Mouse (Mus musculus) CH12.LX (cell line): ENCODE data around the gene Tmem266. TPM values are rescaled to one million over a fixed set of nuclear protein-coding genes. Genes with fewer than 3 reads are reported as not detected.

Experiments used
- DNase-seq: peaks from one replicate; pipeline ENCODE4 v3.0.0-alpha.2; 2013; ENCODE audit errors: extremely low read depth
- H3K27ac ChIP-seq: 2 replicates; pipeline ENCODE4 v1.5.1; 2012; ENCODE audit warnings: low read depth, mild to moderate bottlenecking, control low read depth, moderate library complexity; ENCODE audit not compliant: insufficient read depth
- H3K27me3 ChIP-seq: replicated peaks from 2 replicates; pipeline ENCODE3; 2012; ENCODE audit warnings: inconsistent platforms
- H3K36me3 ChIP-seq, 2 experiments: replicated peaks in 1 of 2; 2 replicates each; pipeline versions ENCODE3 to v1.6.1; 2012; ENCODE audit warnings: inconsistent platforms in 1 of 2, low read length in 1 of 2, mild to moderate bottlenecking in 1 of 2, mixed read lengths in 1 of 2, moderate library complexity in 1 of 2; ENCODE audit not compliant: control insufficient read depth in 1 of 2, insufficient read depth in 1 of 2
- H3K4me1 ChIP-seq, 2 experiments: 2 replicates each; pipeline ENCODE4 v1.6.1; 2012; ENCODE audit warnings: inconsistent platforms in 1 of 2, moderate library complexity in 1 of 2; ENCODE audit not compliant: insufficient read depth in 2 of 2, control insufficient read depth in 1 of 2
- H3K4me2 ChIP-seq: 2 replicates; pipeline ENCODE4 v1.6.1; 2012; ENCODE audit warnings: low read depth, mild to moderate bottlenecking, control low read depth; ENCODE audit not compliant: poor library complexity, insufficient read depth, severe bottlenecking
- H3K4me3 ChIP-seq, 3 experiments: fragments of 150-350 bp in 1 of 3; sonication (generic) in 1 of 3; replicated peaks in 1 of 3; 2 replicates each; pipeline versions ENCODE3 to v1.5.1; 2011 to 2012; ENCODE audit warnings: low read depth in 2 of 3, low read length in 2 of 3, mild to moderate bottlenecking in 2 of 3, moderate library complexity in 2 of 3, control low read depth in 1 of 3, improper control_type of control experiment in 1 of 3, inconsistent platforms in 1 of 3, mixed read lengths in 1 of 3; ENCODE audit not compliant: poor library complexity in 1 of 3
- H3K79me2 ChIP-seq: replicated peaks from 2 replicates; pipeline ENCODE4 v1.6.1; 2012; ENCODE audit warnings: mild to moderate bottlenecking, moderate library complexity; ENCODE audit not compliant: control insufficient read depth, poor library complexity, insufficient read depth, severe bottlenecking; ENCODE audit errors: extremely low read depth
- H3K9ac ChIP-seq: 2 replicates; pipeline ENCODE4 v1.6.1; 2012; ENCODE audit warnings: low read depth, mild to moderate bottlenecking, control low read depth, moderate library complexity; ENCODE audit not compliant: insufficient read depth
- H3K9me3 ChIP-seq: replicated peaks from 2 replicates; pipeline ENCODE3; 2012; ENCODE audit warnings: low read length, inconsistent platforms, mixed read lengths
- CHD1 ChIP-seq: IDR thresholded peaks from 2 replicates; pipeline ENCODE4 v1.6.1; 2012; ENCODE audit warnings: low read depth, low read length, improper control_type of control experiment, inconsistent platforms
- CTCF ChIP-seq, 2 experiments: IDR thresholded peaks in 1 of 2; conservative IDR thresholded peaks in 1 of 2; 2 replicates each; pipeline ENCODE4 v1.5.1; 2011 to 2012; ENCODE audit warnings: low read depth in 2 of 2, low read length in 2 of 2, improper control_type of control experiment in 1 of 2, inconsistent platforms in 1 of 2, mild to moderate bottlenecking in 1 of 2, moderate library complexity in 1 of 2
- EP300 ChIP-seq: IDR thresholded peaks from 2 replicates; pipeline ENCODE4 v1.6.1; 2011; ENCODE audit warnings: low read length, improper control_type of control experiment
- GABPA ChIP-seq: IDR thresholded peaks from 2 replicates; pipeline ENCODE4 v1.6.1; 2012; ENCODE audit warnings: low read depth, low read length, improper control_type of control experiment, inconsistent platforms; ENCODE audit not compliant: insufficient replicate concordance
- JUND ChIP-seq: conservative IDR thresholded peaks from 2 replicates; pipeline ENCODE4 v1.6.1; 2011; ENCODE audit warnings: low read depth, low read length, improper control_type of control experiment
- KAT2A ChIP-seq: IDR thresholded peaks from 2 replicates; pipeline ENCODE4 v1.6.1; 2012; ENCODE audit warnings: low read length, improper control_type of control experiment, inconsistent platforms; ENCODE audit not compliant: insufficient replicate concordance
- MAFK ChIP-seq: IDR thresholded peaks from 2 replicates; pipeline ENCODE4 v1.6.1; 2011; ENCODE audit warnings: low read length, improper control_type of control experiment; ENCODE audit not compliant: insufficient replicate concordance
- MAX ChIP-seq: IDR thresholded peaks from 2 replicates; pipeline ENCODE4 v1.6.1; 2011; ENCODE audit warnings: low read length, improper control_type of control experiment
- MAZ ChIP-seq: IDR thresholded peaks from 2 replicates; pipeline ENCODE4 v1.6.1; 2012; ENCODE audit warnings: low read depth, mild to moderate bottlenecking, inconsistent platforms, low read length, improper control_type of control experiment, moderate library complexity
- MXI1 ChIP-seq: IDR thresholded peaks from 2 replicates; pipeline ENCODE4 v1.6.1; 2011; ENCODE audit warnings: mild to moderate bottlenecking, low read depth, low read length, improper control_type of control experiment
- MYC ChIP-seq: IDR thresholded peaks from 2 replicates; pipeline ENCODE4 v1.6.1; 2011; ENCODE audit warnings: low read depth, mild to moderate bottlenecking, improper control_type of control experiment, low read length
- NELFE ChIP-seq: IDR thresholded peaks from 2 replicates; pipeline ENCODE4 v1.6.1; 2011; ENCODE audit warnings: low read depth, low read length, improper control_type of control experiment
- PAX5 ChIP-seq: IDR thresholded peaks from 2 replicates; pipeline ENCODE4 v1.6.1; 2012; ENCODE audit warnings: low read length, inconsistent platforms, mixed read lengths
- POLR2A ChIP-seq: IDR thresholded peaks from 2 replicates; pipeline ENCODE4 v1.6.1; 2011; ENCODE audit warnings: low read depth, mild to moderate bottlenecking, improper control_type of control experiment, low read length
- POLR2AphosphoS2 ChIP-seq: IDR thresholded peaks from 2 replicates; pipeline ENCODE4 v1.6.1; 2011; ENCODE audit warnings: low read depth, low read length, improper control_type of control experiment
- RCOR1 ChIP-seq: conservative IDR thresholded peaks from 2 replicates; pipeline ENCODE4 v1.6.1; 2012; ENCODE audit warnings: low read depth, mild to moderate bottlenecking, inconsistent platforms, low read length, improper control_type of control experiment
- SIN3A ChIP-seq: IDR thresholded peaks from 2 replicates; pipeline ENCODE4 v1.6.1; 2012; ENCODE audit warnings: low read length, improper control_type of control experiment, inconsistent platforms
- TCF12 ChIP-seq: IDR thresholded peaks from 2 replicates; pipeline ENCODE4 v1.6.1; 2014; ENCODE audit warnings: low read depth, mild to moderate bottlenecking, inconsistent platforms, low read length, improper control_type of control experiment
- UBTF ChIP-seq: IDR thresholded peaks from 2 replicates; pipeline ENCODE4 v1.6.1; 2012; ENCODE audit warnings: low read depth, mild to moderate bottlenecking, inconsistent platforms, low read length, improper control_type of control experiment, moderate library complexity
- USF1 ChIP-seq: IDR thresholded peaks from 2 replicates; pipeline ENCODE4 v1.6.1; 2014; ENCODE audit warnings: low read depth, mild to moderate bottlenecking, inconsistent platforms, low read length, improper control_type of control experiment
- ZKSCAN1 ChIP-seq: IDR thresholded peaks from 2 replicates; pipeline ENCODE4 v1.6.1; 2012; ENCODE audit warnings: low read depth, inconsistent platforms, low read length, improper control_type of control experiment, borderline replicate concordance
- ZMIZ1 ChIP-seq: IDR thresholded peaks from 2 replicates; pipeline ENCODE4 v1.6.1; 2012; ENCODE audit warnings: low read depth, mild to moderate bottlenecking, inconsistent platforms, low read length, improper control_type of control experiment
- ZNF384 ChIP-seq: IDR thresholded peaks from 2 replicates; pipeline ENCODE4 v1.6.1; 2012; ENCODE audit warnings: low read depth, low read length, improper control_type of control experiment, inconsistent platforms
- dilution Hi-C: fragments of 300-500 bp; cut with MboI; formaldehyde crosslinking; loops from 2 replicates; pipeline ENCODE4 v1.14.3; 2020; ENCODE audit warnings: low sequenced_read_pairs; ENCODE audit not compliant: extremely low pct_unique_long_range_greater_than_20kb, extremely low pct_ligation_motif_present
- in situ Hi-C: fragments of 300-500 bp; cut with MboI; formaldehyde crosslinking; loops from 3 replicates; pipeline ENCODE4 v1.14.3; 2019; ENCODE audit warnings: low sequenced_read_pairs, low pct_ligation_motif_present, low pct_unique_long_range_greater_than_20kb, mixed read lengths
- polyA plus RNA-seq: library from polyadenylated mRNA; unstranded; fragments of >175 nt; gene quantifications from 2 replicates; pipeline ENCODE4 v1.2.1, GENCODE M21; 2012; ENCODE audit warnings: low read depth; ENCODE audit not compliant: insufficient read length
- total RNA-seq, 2 experiments: library from RNA; depleted of rRNA; stranded (reverse); fragments of 300-350 nt in 1 of 2; fragments of >200 nt in 1 of 2; gene quantifications; 2 replicates each; pipeline ENCODE4 v1.2.3; 2012 to 2014

Tmem266 gene
- total and polyA plus RNA-seq, 3 experiments = not detected

- dilution Hi-C loops (no loop called here), in situ Hi-C loops (loop anchor here (25.0 kb wide), 1 partner anchor 473 kb away; no protein-coding TSS in a partner anchor)
- Histone ChIP-seq H3K79me2 (no peaks in the 10 kb centered on the region), H3K9me3 (no peaks in the 10 kb centered on the region)
- DNase-seq = no peak
- TF ChIP-seq POLR2AphosphoS2 (no peak), ZNF384 (no peak), NELFE (no peak), MXI1 (no peak), MYC (no peak), USF1 (no peak), ZMIZ1 (no peak), GABPA (no peak), ZKSCAN1 (no peak), TCF12 (no peak), JUND (no peak), RCOR1 (no peak), POLR2A (no peak), MAFK (no peak), SIN3A (no peak)
- TF ChIP-seq, all 38 proteins: peak for 0
- no peak overlapping the region for H3K27ac ChIP-seq
- H3K9ac ChIP-seq = no peak overlapping the region
- H3K4me1 ChIP-seq = no peaks in the 10 kb centered on the region
- no peak overlapping the region for H3K4me2 ChIP-seq
- no peaks in the 10 kb centered on the region for H3K36me3 ChIP-seq
- no peak overlapping the region for H3K4me3 ChIP-seq
- no peaks in the 10 kb centered on the region for H3K27me3 ChIP-seq
Observed at GRCm38 (mm10) chr9:55439206-55439780, 112.6 kb downstream of the Tmem266 start.

- no peaks in the 10 kb centered on the region for H3K27me3 ChIP-seq
- no peak overlapping the region for H3K9ac ChIP-seq
- TF ChIP-seq CTCF (conservative IDR thresholded peaks at IDR 0.05 in 1 of 2, IDR thresholded peaks at IDR 0.05 in 1 of 2; ENCODE audit: low read depth in 2 of 2, low read length in 2 of 2) (no peak), GABPA (no peak), KAT2A (no peak), POLR2A (no peak), PAX5 (no peak), EP300 (no peak), MAX (no peak), ZNF384 (no peak), MAZ (no peak), UBTF (no peak), MYC (no peak), CHD1 (no peak)
- H3K9me3 ChIP-seq = no peaks in the 10 kb centered on the region
- in situ Hi-C loops = loop anchor here (25.0 kb wide), 1 partner anchor 465 kb away; no protein-coding TSS in a partner anchor
- H3K36me3 ChIP-seq = peaks cover 0 to 1% of the 10 kb centered on the region in 2 experiments
- dilution Hi-C loops = no loop called here
- no peaks in the 10 kb centered on the region for H3K4me1 ChIP-seq
- DNase-seq = no peak
- no peaks in the 10 kb centered on the region for H3K79me2 ChIP-seq
- H3K27ac ChIP-seq = no peak overlapping the region
- no peak overlapping the region for H3K4me3 ChIP-seq
- no peak overlapping the region for H3K4me2 ChIP-seq
Observed at GRCm38 (mm10) chr9:55447509-55447908, 120.8 kb downstream of the Tmem266 start.
